7 mouse cellular contexts compared by ENCODE assay signal in genomic region chr3:89266439-89266893, GRCm38 (mm10). TPM values are rescaled to one million over a fixed set of nuclear protein-coding genes. Genes with fewer than 3 reads are reported as not detected.
DNase-seq lines count a peak whose midpoint lies in the region; ATAC-seq lines count a peak whose summit lies in the region.

No protein-coding gene starts in this region.

- H3K9me3 ChIP-seq in hindbrain, embryonic 15.5 days: no peaks in the 10 kb centered on the region
- no peaks in the 10 kb centered on the region for H3K9me3 ChIP-seq in megakaryocyte, embryonic 14.5 days

- peak overlapping the region; percentile 92 for H3K4me2 ChIP-seq in hindbrain, embryonic 15.5 days

- H3K36me3 ChIP-seq in hindbrain, embryonic 15.5 days: no peaks in the 10 kb centered on the region
- H3K36me3 ChIP-seq in megakaryocyte, embryonic 14.5 days (replicated peaks; ENCODE audit: low read length): peaks cover 9% of the 10 kb centered on the region

- peak; percentile 88 for ATAC-seq in hindbrain, embryonic 15.5 days (ENCODE audit: low FRiP score, low read depth)

- DNase-seq in T-cell, adult 2 months (ENCODE audit: low spot score): peak; percentile 82
- peak; percentile 81 for DNase-seq in cerebellum, adult 8-10 months
- peak; percentile 73 to 88 for DNase-seq in frontal cortex, adult 2 months (ENCODE audit: extremely low spot score in 1 of 2, low spot score in 1 of 2)
- peak; percentile 78 to 80 for DNase-seq in left cerebral cortex, postnatal 10 days (ENCODE audit: extremely low spot score in 1 of 2, low spot score in 2 of 2)
- peak; percentile 75 for DNase-seq in right cerebral cortex, postnatal 4 days

- H3K9ac ChIP-seq in hindbrain, embryonic 15.5 days: peak overlapping the region; percentile 93

- H3K27ac ChIP-seq in hindbrain, embryonic 15.5 days (replicated peaks): peak overlapping the region; percentile 84

- intact Hi-C loops in left cerebral cortex, postnatal 10 days (cut with DNase I): loop anchor here (10.0 kb wide), 1 partner anchor 588 kb away; no protein-coding TSS in a partner anchor

- peaks cover 48% of the 10 kb centered on the region for H3K4me1 ChIP-seq in hindbrain, embryonic 15.5 days (replicated peaks)
- H3K4me1 ChIP-seq in megakaryocyte, embryonic 14.5 days: peaks cover 65% of the 10 kb centered on the region

- H3K27me3 ChIP-seq in hindbrain, embryonic 15.5 days: no peaks in the 10 kb centered on the region
- H3K27me3 ChIP-seq in megakaryocyte, embryonic 14.5 days (replicated peaks): peaks cover 2% of the 10 kb centered on the region

- under 1% methylated on average over 20 of the region's 20 CpGs for WGBS in hindbrain, embryonic 15.5 days

- H3K4me3 ChIP-seq in hindbrain, embryonic 15.5 days: peak overlapping the region; percentile 82
- H3K4me3 ChIP-seq in megakaryocyte, embryonic 14.5 days (replicated peaks): peak overlapping the region; percentile 100

RNA-seq across cellular contexts. Expression of gene Slc50a1, which starts 3.9 kb away (rescaled TPM):
- 90.0 and 93.9 TPM in 2 replicates for polyA plus RNA-seq in frontal cortex, adult 2 months (2012; rRNA removed)
- 36.2 and 38.5 TPM in 2 replicates for polyA plus RNA-seq in hindbrain, embryonic 15.5 days (2015; fragmentation: Nextera tagmentation; extraction: Ambion mirVana)
- 10 to 100 TPM; 17.9 to 22.3 TPM for total RNA-seq in left cerebral cortex, postnatal 10 days (2021)
- polyA plus RNA-seq in megakaryocyte, embryonic 14.5 days (2012; ENCODE audit: insufficient read depth, low replicate concordance): 7.0 and 25.0 TPM in 2 replicates

RNA-seq across cellular contexts. Expression of gene Dpm3, which starts 7.3 kb away (rescaled TPM):
- polyA plus RNA-seq in frontal cortex, adult 2 months (2012; rRNA removed): 131 and 188 TPM in 2 replicates
- polyA plus RNA-seq in hindbrain, embryonic 15.5 days (2015; fragmentation: Nextera tagmentation; extraction: Ambion mirVana): 80.0 and 88.4 TPM in 2 replicates
- total RNA-seq in left cerebral cortex, postnatal 10 days (2021): 10 to 100 TPM; 47.1 to 51.1 TPM
- polyA plus RNA-seq in megakaryocyte, embryonic 14.5 days (2012; ENCODE audit: insufficient read depth, low replicate concordance): 435 and 701 TPM in 2 replicates

RNA-seq across cellular contexts. Expression of gene Efna1, which starts 14.5 kb away (rescaled TPM):
- 7.3 and 7.9 TPM in 2 replicates for polyA plus RNA-seq in frontal cortex, adult 2 months (2012; rRNA removed)
- 8.9 and 9.1 TPM in 2 replicates for polyA plus RNA-seq in hindbrain, embryonic 15.5 days (2015; fragmentation: Nextera tagmentation; extraction: Ambion mirVana)
- 1 to 10 TPM; 3.3 to 4.4 TPM for total RNA-seq in left cerebral cortex, postnatal 10 days (2021)
- 0.16 TPM in 1 of 2 replicates, not detected in the other for polyA plus RNA-seq in megakaryocyte, embryonic 14.5 days (2012; ENCODE audit: insufficient read depth, low replicate concordance)

RNA-seq across cellular contexts. Expression of gene Trim46, which starts 20.4 kb away (rescaled TPM):
- 96.7 and 99.7 TPM in 2 replicates for polyA plus RNA-seq in frontal cortex, adult 2 months (2012; rRNA removed)
- polyA plus RNA-seq in hindbrain, embryonic 15.5 days (2015; fragmentation: Nextera tagmentation; extraction: Ambion mirVana): 71.3 and 81.6 TPM in 2 replicates
- 100 to 1,000 TPM; 112 to 118 TPM for total RNA-seq in left cerebral cortex, postnatal 10 days (2021)
- 1.8 and 2.1 TPM in 2 replicates for polyA plus RNA-seq in megakaryocyte, embryonic 14.5 days (2012; ENCODE audit: insufficient read depth, low replicate concordance)

RNA-seq across cellular contexts. Expression of gene Krtcap2, which starts 20.7 kb away (rescaled TPM):
- 53.0 and 66.4 TPM in 2 replicates for polyA plus RNA-seq in frontal cortex, adult 2 months (2012; rRNA removed)
- polyA plus RNA-seq in hindbrain, embryonic 15.5 days (2015; fragmentation: Nextera tagmentation; extraction: Ambion mirVana): 196 and 211 TPM in 2 replicates
- total RNA-seq in left cerebral cortex, postnatal 10 days (2021): 10 to 100 TPM; 72.1 to 92.1 TPM
- 81.0 and 225 TPM in 2 replicates for polyA plus RNA-seq in megakaryocyte, embryonic 14.5 days (2012; ENCODE audit: insufficient read depth, low replicate concordance)

Comparison
In these comparisons a context has a peak if more than half of its experiments do, and no peak if none do; other contexts are left out.
1. Peak in every context shown above with its lines: DNase-seq, ATAC-seq, H3K4me3 ChIP-seq and H3K27ac ChIP-seq.